Mouse (Mus musculus) intestine, postnatal 0 days (tissue): ENCODE measurements around the gene C530008M17Rik. TPM values are rescaled to one million over a fixed set of nuclear protein-coding genes. Genes with fewer than 3 reads are reported as not detected.

Source experiments
- ATAC-seq: fragments of 200-750 bp; cut with Nextera tagmentation; 2 replicates; pipeline ENCODE4 v1.8.0; 2017; ENCODE audit warnings: mild to moderate bottlenecking, moderate TSS enrichment, moderate library complexity
- H3K27ac ChIP-seq: fragments of 300-500 bp; sonication (generic); 2 replicates; pipeline ENCODE4 v1.5.1; 2014; ENCODE audit warnings: mild to moderate bottlenecking, low read depth, low read length, moderate library complexity
- H3K27me3 ChIP-seq: fragments of 300-500 bp; sonication (generic); replicated peaks from 2 replicates; pipeline ENCODE4 v1.6.1; 2014; ENCODE audit warnings: low read length, mixed read lengths; ENCODE audit not compliant: control insufficient read depth, insufficient read depth
- H3K36me3 ChIP-seq: fragments of 300-500 bp; sonication (generic); 2 replicates; pipeline ENCODE4 v1.6.1; 2014; ENCODE audit warnings: mild to moderate bottlenecking, moderate library complexity; ENCODE audit not compliant: control insufficient read depth, insufficient read depth
- H3K4me1 ChIP-seq: fragments of 300-500 bp; sonication (generic); replicated peaks from 2 replicates; pipeline ENCODE4 v1.6.1; 2014; ENCODE audit warnings: antibody characterized with exemption, low read length, mixed read lengths; ENCODE audit not compliant: control insufficient read depth, insufficient read depth
- H3K4me2 ChIP-seq: fragments of 300-500 bp; sonication (generic); replicated peaks from 2 replicates; pipeline ENCODE4 v1.6.1; 2014; ENCODE audit warnings: low read depth, mild to moderate bottlenecking, moderate library complexity
- H3K4me3 ChIP-seq: fragments of 300-500 bp; sonication (generic); 2 replicates; pipeline ENCODE4 v1.5.1; 2014; ENCODE audit warnings: low read depth, low read length
- H3K9ac ChIP-seq: fragments of 300-500 bp; sonication (generic); 2 replicates; pipeline ENCODE4 v1.6.1; 2014; ENCODE audit warnings: mild to moderate bottlenecking, low read depth, low read length
- H3K9me3 ChIP-seq: fragments of 300-500 bp; sonication (generic); 2 replicates; pipeline ENCODE4 v1.6.1; 2016; ENCODE audit warnings: mixed run types; ENCODE audit not compliant: control insufficient read depth
- CTCF ChIP-seq: sonication (generic); IDR thresholded peaks from 2 replicates; pipeline ENCODE4 v1.5.1; 2016; ENCODE audit warnings: low read depth, mild to moderate bottlenecking, control low read depth, antibody characterized with exemption, moderate library complexity
- WGBS: fragments of 180-500 bp; shearing (Covaris S2); extraction: QIAGEN DNeasy Blood & Tissue Kit; methylation state at CpG from one replicate; pipeline ENCODE4 v1.1.7; 2014; 5-methylcytosine and 5-hydroxymethylcytosine counted together
- polyA plus RNA-seq: library from polyadenylated mRNA; unstranded; fragments of >200 nt; fragmentation: Nextera tagmentation; extraction: Ambion mirVana; gene quantifications from 2 replicates; pipeline ENCODE4 v1.2.1, GENCODE M21; 2015

C530008M17Rik gene
- polyA plus RNA-seq, 1 experiment from 2014 or later, result 15.3 TPM

- 85% methylated on average over 12 of the region's 12 CpGs for WGBS
- no peaks in the 10 kb centered on the region for H3K4me1 ChIP-seq
Measured at GRCm38 (mm10) chr5:76691706-76692424, 35.6 kb downstream of the C530008M17Rik start.

GRCm38 (mm10) chr5:76697536-76697935 is 41.2 kb downstream of the C530008M17Rik start:
- Histone ChIP-seq H3K27ac (no peak overlapping the region), H3K4me3 (no peak overlapping the region), H3K4me1 (no peaks in the 10 kb centered on the region), H3K9me3 (no peaks in the 10 kb centered on the region), H3K36me3 (no peaks in the 10 kb centered on the region), H3K9ac (no peak overlapping the region), H3K27me3 (no peaks in the 10 kb centered on the region), H3K4me2 (no peak overlapping the region)
- TF ChIP-seq CTCF, result no peak
- ATAC-seq, result no peak
- 84% methylated on average over 7 of the region's 7 CpGs for WGBS

More at GRCm38 (mm10) chr5:76691706-76692424, 35.6 kb downstream of the C530008M17Rik start:
- Histone ChIP-seq H3K9me3 (no peaks in the 10 kb centered on the region), H3K4me2 (no peak overlapping the region), H3K27me3 (no peaks in the 10 kb centered on the region), H3K9ac (no peak overlapping the region), H3K27ac (no peak overlapping the region), H3K36me3 (no peaks in the 10 kb centered on the region), H3K4me3 (no peak overlapping the region)
- TF ChIP-seq CTCF, result no peak
- no peak for ATAC-seq

- H3K36me3 ChIP-seq, result no peaks in the 10 kb centered on the region
Measured at GRCm38 (mm10) chr5:76698187-76698586, 41.9 kb downstream of the C530008M17Rik start.

GRCm38 (mm10) chr5:76701127-76701853 is 45.0 kb downstream of the C530008M17Rik start:
- ATAC-seq, result no peak
- Histone ChIP-seq H3K9me3 (no peaks in the 10 kb centered on the region), H3K9ac (no peak overlapping the region), H3K27me3 (no peaks in the 10 kb centered on the region), H3K36me3 (no peaks in the 10 kb centered on the region), H3K27ac (0 out of 2 replicates have a peak overlapping the region, but pooled peaks have one; percentile 7), H3K4me3 (no peak overlapping the region), H3K4me2 (no peak overlapping the region), H3K4me1 (no peaks in the 10 kb centered on the region; the same call in 1 of the 2 replicates)
- 77% methylated on average over 13 of the region's 13 CpGs for WGBS
- no peak for TF ChIP-seq CTCF

More at GRCm38 (mm10) chr5:76698187-76698586, 41.9 kb downstream of the C530008M17Rik start:
- WGBS, result 56% methylated on average over 2 of the region's 2 CpGs
- Histone ChIP-seq H3K27ac (no peak overlapping the region), H3K27me3 (no peaks in the 10 kb centered on the region), H3K4me2 (no peak overlapping the region), H3K9me3 (no peaks in the 10 kb centered on the region), H3K4me1 (no peaks in the 10 kb centered on the region), H3K9ac (no peak overlapping the region), H3K4me3 (no peak overlapping the region)
- ATAC-seq, result no peak
- TF ChIP-seq CTCF, result no peak

- H3K27ac ChIP-seq, result no peak overlapping the region
- ATAC-seq, result no peak
- no peak for TF ChIP-seq CTCF
- H3K4me1 ChIP-seq, result no peaks in the 10 kb centered on the region; the same call in 1 of the 2 replicates
- H3K4me2 ChIP-seq, result peak overlapping the region; percentile 35; the same call in 1 of the 2 replicates
- H3K9me3 ChIP-seq, result no peaks in the 10 kb centered on the region
- no peak overlapping the region for H3K4me3 ChIP-seq
- 56% methylated on average over 9 of the region's 9 CpGs for WGBS
- H3K36me3 ChIP-seq, result no peaks in the 10 kb centered on the region
- no peaks in the 10 kb centered on the region for H3K27me3 ChIP-seq
- H3K9ac ChIP-seq, result no peak overlapping the region
Measured at GRCm38 (mm10) chr5:76702104-76702503, 45.8 kb downstream of the C530008M17Rik start.

- Histone ChIP-seq H3K27ac (no peak overlapping the region), H3K36me3 (no peaks in the 10 kb centered on the region), H3K4me3 (no peak overlapping the region), H3K9me3 (no peaks in the 10 kb centered on the region), H3K4me1 (no peaks in the 10 kb centered on the region; the same call in 1 of the 2 replicates), H3K9ac (no peak overlapping the region), H3K27me3 (no peaks in the 10 kb centered on the region), H3K4me2 (peak overlapping the region; percentile 35; the same call in 1 of the 2 replicates)
- ATAC-seq, result no peak
- 46% methylated on average over 12 of the region's 12 CpGs for WGBS
- TF ChIP-seq CTCF, result no peak
Measured at GRCm38 (mm10) chr5:76702646-76703045, 46.3 kb downstream of the C530008M17Rik start.
